Mouse (Mus musculus) splenic B cell, adult 2 months (primary cell): ENCODE results near the gene Dguok.

Experiments used
- DNase-seq: peaks from one replicate; pipeline ENCODE4 v3.0.0-alpha.2; 2011; ENCODE audit warnings: low read depth, low spot score
- H3K27me3 ChIP-seq: 2 replicates; pipeline ENCODE4 v1.6.1; 2012; ENCODE audit warnings: mild to moderate bottlenecking, low read length, moderate library complexity, mixed read lengths; ENCODE audit not compliant: control insufficient read depth, poor library complexity, insufficient read depth, severe bottlenecking
- H3K36me3 ChIP-seq: 2 replicates; pipeline ENCODE4 v1.6.1; 2012; ENCODE audit warnings: mild to moderate bottlenecking, low read length, moderate library complexity, mixed read lengths; ENCODE audit not compliant: control insufficient read depth, poor library complexity, insufficient read depth, severe bottlenecking

The Dguok gene

GRCm38 (mm10) chr6:83483776-83484175, 23.0 kb downstream of the Dguok start:
- Histone ChIP-seq H3K27me3 (no peaks in the 10 kb centered on the region), H3K36me3 (peaks cover 4% of the 10 kb centered on the region)
- no peak for DNase-seq

- DNase-seq: peak; percentile 77
- Histone ChIP-seq H3K27me3 (no peaks in the 10 kb centered on the region), H3K36me3 (0 out of 2 replicates have a peak, but pooled peaks cover 3% of the 10 kb centered on the region)
These were observed 24.2 kb downstream of the Dguok start for GRCm38 (mm10) chr6:83482418-83483085.

- H3K27me3 ChIP-seq: no peaks in the 10 kb centered on the region
- peak; percentile 58 for DNase-seq
- no peaks in the 10 kb centered on the region for H3K36me3 ChIP-seq
These were observed 26.6 kb downstream of the Dguok start for GRCm38 (mm10) chr6:83480019-83480655.

- Histone ChIP-seq H3K27me3 (no peaks in the 10 kb centered on the region), H3K36me3 (no peaks in the 10 kb centered on the region)
- DNase-seq: no peak
These were observed 27.6 kb downstream of the Dguok start for GRCm38 (mm10) chr6:83479193-83479592.

GRCm38 (mm10) chr6:83478628-83479027, 28.1 kb downstream of the Dguok start:
- Histone ChIP-seq H3K36me3 (no peaks in the 10 kb centered on the region), H3K27me3 (no peaks in the 10 kb centered on the region)
- peak; percentile 59 for DNase-seq

GRCm38 (mm10) chr6:83478217-83478616, 28.6 kb downstream of the Dguok start:
- no peaks in the 10 kb centered on the region for H3K27me3 ChIP-seq
- peak; percentile 39 for DNase-seq
- no peaks in the 10 kb centered on the region for H3K36me3 ChIP-seq

- no peaks in the 10 kb centered on the region for H3K36me3 ChIP-seq
- DNase-seq: no peak
- no peaks in the 10 kb centered on the region for H3K27me3 ChIP-seq
These were observed 31.3 kb downstream of the Dguok start for GRCm38 (mm10) chr6:83475431-83475830.

GRCm38 (mm10) chr6:83473240-83473639, 33.5 kb downstream of the Dguok start:
- no peak for DNase-seq
- no peaks in the 10 kb centered on the region for H3K36me3 ChIP-seq
- H3K27me3 ChIP-seq: no peaks in the 10 kb centered on the region

GRCm38 (mm10) chr6:83471739-83472138, 35.0 kb downstream of the Dguok start:
- no peaks in the 10 kb centered on the region for H3K36me3 ChIP-seq
- H3K27me3 ChIP-seq: no peaks in the 10 kb centered on the region
- DNase-seq: no peak

- Histone ChIP-seq H3K27me3 (no peaks in the 10 kb centered on the region), H3K36me3 (no peaks in the 10 kb centered on the region)
- no peak for DNase-seq
These were observed 42.8 kb downstream of the Dguok start for GRCm38 (mm10) chr6:83464011-83464410.

GRCm38 (mm10) chr6:83459034-83459644, 47.6 kb downstream of the Dguok start, which contains the start of gene Tet3:
Tet3 (minus strand) TSS chr6:83459084.
- DNase-seq: no peak
- Histone ChIP-seq H3K36me3 (peaks cover 4% of the 10 kb centered on the region; the same call in 1 of the 2 replicates), H3K27me3 (no peaks in the 10 kb centered on the region)

- Histone ChIP-seq H3K36me3 (peaks cover 6% of the 10 kb centered on the region; the same call in 1 of the 2 replicates), H3K27me3 (no peaks in the 10 kb centered on the region)
- no peak for DNase-seq
These were observed 49.6 kb downstream of the Dguok start for GRCm38 (mm10) chr6:83456984-83457810.

- no peaks in the 10 kb centered on the region for H3K27me3 ChIP-seq
- H3K36me3 ChIP-seq: peaks cover 6% of the 10 kb centered on the region; the same call in 1 of the 2 replicates
- peak; percentile 87 for DNase-seq
These were observed 50.4 kb downstream of the Dguok start for GRCm38 (mm10) chr6:83456131-83456983.
